Mouse (Mus musculus): ENCODE data around the gene Inpp5d. TPM values are rescaled to one million over a fixed set of nuclear protein-coding genes. Genes with fewer than 3 reads are reported as not detected.
A peak's percentile ranks its signal among the peaks of the same experiment; 100 is the strongest.
"Not testable (repeated sequence)": the region's sequence is repeated elsewhere in the genome, so short reads cannot be mapped to it uniquely, and the experiment has no call there.

Gene Inpp5d
- total RNA-seq, 2 experiments from 2014 or later = 13.6 to 16.8 TPM

GRCm38 (mm10) chr1:87651436-87651835 is 31.3 kb downstream of the Inpp5d start:
- DNase-seq (ENCODE audit: low spot score in 2 of 2) = no peak

GRCm38 (mm10) chr1:87655101-87655500 is 35.0 kb downstream of the Inpp5d start:
- DNase-seq (ENCODE audit: low spot score in 2 of 2) = no peak

GRCm38 (mm10) chr1:87658063-87658462 is 38.0 kb downstream of the Inpp5d start:
- DNase-seq (ENCODE audit: low spot score in 2 of 2) = no peak

GRCm38 (mm10) chr1:87658485-87658884 is 38.4 kb downstream of the Inpp5d start:
- DNase-seq (ENCODE audit: low spot score in 2 of 2) = no peak

- no peak for DNase-seq (ENCODE audit: low spot score in 2 of 2)
Measured at GRCm38 (mm10) chr1:87658937-87659617, 39.0 kb downstream of the Inpp5d start.

- DNase-seq (ENCODE audit: low spot score in 2 of 2) = no peak
Measured at GRCm38 (mm10) chr1:87659618-87659960, 39.5 kb downstream of the Inpp5d start.

- no peak for DNase-seq (ENCODE audit: low spot score in 2 of 2)
Measured at GRCm38 (mm10) chr1:87660740-87661139, 40.6 kb downstream of the Inpp5d start.

GRCm38 (mm10) chr1:87663992-87664391 is 43.9 kb downstream of the Inpp5d start:
- no peak for DNase-seq (ENCODE audit: low spot score in 2 of 2)

GRCm38 (mm10) chr1:87667006-87667405 is 46.9 kb downstream of the Inpp5d start:
- no peak for DNase-seq (ENCODE audit: low spot score in 2 of 2)

- DNase-seq (ENCODE audit: low spot score in 2 of 2) = no peak
Measured at GRCm38 (mm10) chr1:87668300-87668699, 48.2 kb downstream of the Inpp5d start.

GRCm38 (mm10) chr1:87671483-87671882 is 51.4 kb downstream of the Inpp5d start:
- DNase-seq (ENCODE audit: low spot score in 2 of 2) = no peak

- DNase-seq (ENCODE audit: low spot score in 2 of 2) = no peak
Measured at GRCm38 (mm10) chr1:87673822-87674604, 53.9 kb downstream of the Inpp5d start.

GRCm38 (mm10) chr1:87676006-87676405 is 55.9 kb downstream of the Inpp5d start:
- no peak for DNase-seq (ENCODE audit: low spot score in 2 of 2)

- no peak for DNase-seq (ENCODE audit: low spot score in 2 of 2)
Measured at GRCm38 (mm10) chr1:87679089-87679488, 59.0 kb downstream of the Inpp5d start.

GRCm38 (mm10) chr1:87680950-87681349 is 60.8 kb downstream of the Inpp5d start:
- no peak for DNase-seq (ENCODE audit: low spot score in 2 of 2)

GRCm38 (mm10) chr1:87682473-87682872 is 62.4 kb downstream of the Inpp5d start:
- not testable (repeated sequence) for DNase-seq (ENCODE audit: low spot score in 2 of 2)

GRCm38 (mm10) chr1:87684071-87684470 is 64.0 kb downstream of the Inpp5d start:
- DNase-seq (ENCODE audit: low spot score in 2 of 2) = no peak

- DNase-seq (ENCODE audit: low spot score in 2 of 2) = peak; percentile 56 to 81
Measured at GRCm38 (mm10) chr1:87684791-87685190, 64.7 kb downstream of the Inpp5d start.

GRCm38 (mm10) chr1:87686351-87686750 is 66.2 kb downstream of the Inpp5d start:
- no peak for DNase-seq (ENCODE audit: low spot score in 2 of 2)

GRCm38 (mm10) chr1:87687009-87687408 is 66.9 kb downstream of the Inpp5d start:
- DNase-seq (ENCODE audit: low spot score in 2 of 2) = no peak

GRCm38 (mm10) chr1:87689661-87690341 is 69.7 kb downstream of the Inpp5d start:
- no peak for DNase-seq (ENCODE audit: low spot score in 2 of 2)

GRCm38 (mm10) chr1:87696358-87696757 is 76.2 kb downstream of the Inpp5d start:
- DNase-seq (ENCODE audit: low spot score in 2 of 2) = no peak

Data from layer of hippocampus, adult 18-20 months (tissue).